Mouse (Mus musculus) liver, embryonic 15.5 days (tissue): ENCODE measurements around the gene Spdl1. TPM values are rescaled to one million over a fixed set of nuclear protein-coding genes. Genes with fewer than 3 reads are reported as not detected.
"Not testable (repeated sequence)": the region's sequence is repeated elsewhere in the genome, so short reads cannot be mapped to it uniquely, and the experiment has no call there.

Experiments used
- ATAC-seq: fragments of 200-750 bp; cut with Nextera tagmentation; 2 replicates; pipeline ENCODE4 v1.8.0; 2017; ENCODE audit warnings: moderate number of reproducible peaks, mild to moderate bottlenecking, moderate library complexity; ENCODE audit not compliant: insufficient read depth
- H3K27ac ChIP-seq: fragments of 300-500 bp; sonication (generic); replicated peaks from 2 replicates; pipeline ENCODE4 v1.5.1; 2015; ENCODE audit warnings: mild to moderate bottlenecking, inconsistent platforms
- H3K27me3 ChIP-seq: fragments of 300-500 bp; sonication (generic); 2 replicates; pipeline ENCODE4 v1.6.1; 2015; ENCODE audit warnings: mild to moderate bottlenecking, inconsistent platforms
- H3K36me3 ChIP-seq: fragments of 300-500 bp; sonication (generic); replicated peaks from 2 replicates; pipeline ENCODE4 v1.6.1; 2015; ENCODE audit warnings: moderate library complexity, mild to moderate bottlenecking, inconsistent platforms
- H3K4me1 ChIP-seq: fragments of 300-500 bp; sonication (generic); replicated peaks from 2 replicates; pipeline ENCODE4 v1.6.1; 2015; ENCODE audit warnings: inconsistent platforms
- H3K4me2 ChIP-seq: fragments of 300-500 bp; sonication (generic); 2 replicates; pipeline ENCODE4 v1.6.1; 2015; ENCODE audit warnings: moderate library complexity, mild to moderate bottlenecking, inconsistent platforms
- H3K4me3 ChIP-seq: fragments of 300-500 bp; sonication (generic); replicated peaks from 2 replicates; pipeline ENCODE4 v1.5.1; 2015; ENCODE audit warnings: mild to moderate bottlenecking, inconsistent platforms
- H3K9ac ChIP-seq: fragments of 300-500 bp; sonication (generic); 2 replicates; pipeline ENCODE4 v1.6.1; 2015; ENCODE audit warnings: moderate library complexity, mild to moderate bottlenecking, inconsistent platforms
- H3K9me3 ChIP-seq: fragments of 300-500 bp; sonication (generic); replicated peaks from 2 replicates; pipeline ENCODE4 v1.6.1; 2016; ENCODE audit warnings: inconsistent platforms
- WGBS: fragments of 180-500 bp; shearing (Covaris S2); methylation state at CpG from one replicate; pipeline ENCODE4 v1.1.7; 2015; ENCODE audit warnings: mixed read lengths; ENCODE audit not compliant: insufficient replicate concordance; 5-methylcytosine and 5-hydroxymethylcytosine counted together
- polyA plus RNA-seq: library from polyadenylated mRNA; unstranded; fragments of >200 nt; fragmentation: Nextera tagmentation; extraction: Ambion mirVana; gene quantifications from 2 replicates; pipeline ENCODE4 v1.2.1, GENCODE M21; 2015

Gene Spdl1
- polyA plus RNA-seq, 1 experiment from 2014 or later, result 12.9 TPM

DNA sequence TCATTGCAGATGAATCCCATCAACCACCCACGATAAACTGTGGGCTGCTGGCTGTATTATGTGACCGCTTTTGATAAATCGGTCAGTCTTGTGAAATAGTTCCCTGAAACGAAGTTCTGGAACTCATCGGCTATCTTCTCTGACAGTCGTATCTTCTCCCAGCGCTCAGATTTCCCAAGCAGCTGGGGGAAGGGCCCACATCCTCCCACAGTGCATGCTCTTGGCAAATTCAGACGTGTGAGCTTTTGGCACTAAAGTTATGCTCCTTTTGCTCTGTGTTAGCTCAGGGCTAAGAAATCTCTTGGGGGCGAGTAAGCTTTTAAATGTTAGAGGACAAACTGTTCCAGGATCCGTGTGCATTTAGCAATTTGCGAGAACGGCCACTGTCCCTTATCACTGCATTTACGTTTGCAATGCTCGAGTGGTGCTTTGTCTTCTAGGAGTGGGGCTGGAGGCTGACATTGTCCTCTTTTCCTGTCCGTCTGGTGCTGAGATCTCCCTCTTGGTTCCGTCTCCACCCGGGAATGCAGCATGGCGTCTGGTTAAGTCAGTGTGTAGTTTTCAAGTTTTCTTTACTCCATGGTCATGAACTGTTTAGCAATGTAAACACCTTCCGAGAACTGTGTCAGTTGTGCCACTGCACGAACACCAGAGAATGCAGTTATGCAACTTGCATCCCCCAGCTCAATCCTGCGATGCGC, 12.3 kb upstream of the Spdl1 start:
- H3K4me3 ChIP-seq, result no peak overlapping the region
- H3K9me3 ChIP-seq, result no peaks in the 10 kb centered on the region
- no peaks in the 10 kb centered on the region for H3K36me3 ChIP-seq
- no peak overlapping the region for H3K27ac ChIP-seq
- peaks cover 5% of the 10 kb centered on the region; the same call in 1 of the 2 replicates for H3K27me3 ChIP-seq
- WGBS, result 37% methylated on average over 22 of the region's 22 CpGs
- H3K4me1 ChIP-seq, result no peaks in the 10 kb centered on the region
- no peak for ATAC-seq
- no peak overlapping the region; the same call in none of the 2 replicates for H3K4me2 ChIP-seq
- no peak overlapping the region for H3K9ac ChIP-seq

DNA sequence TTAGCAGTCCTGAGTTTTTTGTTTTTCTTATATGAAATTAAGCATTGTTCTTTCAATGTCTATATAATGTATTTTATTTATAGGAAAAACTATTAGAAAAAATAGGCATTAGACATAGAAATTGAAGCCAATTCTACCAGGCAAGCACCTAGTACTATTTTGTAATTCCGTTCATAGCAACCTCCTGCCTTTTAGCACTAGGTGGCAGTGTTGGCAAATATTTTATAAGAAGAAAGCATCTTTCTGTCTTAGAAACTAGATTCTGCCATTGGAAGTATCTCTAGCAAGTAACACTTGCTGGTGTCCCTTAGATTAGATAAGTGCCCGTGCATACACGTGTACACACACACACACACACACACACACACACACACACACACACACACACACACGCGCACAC, 10.1 kb upstream of the Spdl1 start:
- Histone ChIP-seq H3K9me3 (no peaks in the 10 kb centered on the region), H3K4me3 (no peak overlapping the region), H3K27me3 (peaks cover 5% of the 10 kb centered on the region; the same call in 1 of the 2 replicates), H3K36me3 (no peaks in the 10 kb centered on the region), H3K9ac (no peak overlapping the region), H3K27ac (no peak overlapping the region), H3K4me1 (no peaks in the 10 kb centered on the region), H3K4me2 (no peak overlapping the region)
- WGBS, result 34% methylated on average over 5 of the region's 5 CpGs
- ATAC-seq, result no peak

DNA sequence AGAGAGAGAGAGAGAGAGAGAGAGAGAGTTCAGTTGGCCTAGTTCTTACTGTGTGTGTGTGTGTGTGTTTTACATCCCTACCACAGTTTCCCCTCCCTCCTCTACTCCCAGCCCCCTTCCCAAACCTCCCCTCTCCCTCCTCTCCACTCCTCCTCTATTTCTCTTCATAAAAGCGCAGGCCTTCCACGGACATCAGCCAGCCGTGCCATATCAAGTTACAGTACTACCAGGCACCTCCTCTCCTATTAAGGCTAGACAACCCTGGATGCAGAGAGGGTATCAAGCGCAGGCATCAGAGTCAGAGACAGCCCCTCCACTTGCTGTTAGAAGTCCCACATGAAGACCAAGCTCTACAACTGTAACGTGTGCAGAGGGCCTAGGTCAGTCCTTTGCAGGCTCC, 6.8 kb upstream of the Spdl1 start:
- Histone ChIP-seq H3K4me2 (no peak overlapping the region), H3K9ac (no peak overlapping the region), H3K9me3 (no peaks in the 10 kb centered on the region), H3K27ac (no peak overlapping the region), H3K36me3 (no peaks in the 10 kb centered on the region), H3K4me3 (no peak overlapping the region), H3K27me3 (peaks cover 5% of the 10 kb centered on the region; the same call in 1 of the 2 replicates), H3K4me1 (no peaks in the 10 kb centered on the region)
- 51% methylated on average over 5 of the region's 5 CpGs for WGBS
- ATAC-seq, result no peak

DNA sequence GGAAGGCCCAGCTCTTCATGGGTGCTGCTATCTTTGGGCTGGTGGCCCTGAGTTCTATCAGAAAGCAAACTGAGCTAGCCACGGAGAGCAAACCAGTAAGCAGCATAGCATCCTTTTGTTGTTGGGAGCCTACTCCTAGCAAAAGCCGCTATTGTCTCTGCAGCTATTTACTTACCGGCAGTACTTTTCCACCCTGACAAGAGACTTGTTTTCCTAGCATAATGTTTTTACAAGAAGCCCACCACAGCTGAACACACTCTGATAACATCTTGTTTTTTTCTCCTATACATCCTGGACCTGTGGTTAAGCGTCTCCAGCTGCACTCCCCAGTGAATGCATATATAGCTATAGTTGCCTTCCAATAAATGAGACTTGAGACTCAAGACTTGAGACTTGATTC, 5.6 kb upstream of the Spdl1 start:
- WGBS, result 31% methylated on average over 4 of the region's 4 CpGs
- no peak overlapping the region for H3K27ac ChIP-seq
- no peaks in the 10 kb centered on the region for H3K36me3 ChIP-seq
- no peaks in the 10 kb centered on the region for H3K9me3 ChIP-seq
- ATAC-seq, result no peak
- H3K4me1 ChIP-seq, result peaks cover 6% of the 10 kb centered on the region
- H3K4me3 ChIP-seq, result no peak overlapping the region
- H3K27me3 ChIP-seq, result peaks cover 5% of the 10 kb centered on the region; the same call in 1 of the 2 replicates
- no peak overlapping the region for H3K4me2 ChIP-seq
- H3K9ac ChIP-seq, result no peak overlapping the region

DNA sequence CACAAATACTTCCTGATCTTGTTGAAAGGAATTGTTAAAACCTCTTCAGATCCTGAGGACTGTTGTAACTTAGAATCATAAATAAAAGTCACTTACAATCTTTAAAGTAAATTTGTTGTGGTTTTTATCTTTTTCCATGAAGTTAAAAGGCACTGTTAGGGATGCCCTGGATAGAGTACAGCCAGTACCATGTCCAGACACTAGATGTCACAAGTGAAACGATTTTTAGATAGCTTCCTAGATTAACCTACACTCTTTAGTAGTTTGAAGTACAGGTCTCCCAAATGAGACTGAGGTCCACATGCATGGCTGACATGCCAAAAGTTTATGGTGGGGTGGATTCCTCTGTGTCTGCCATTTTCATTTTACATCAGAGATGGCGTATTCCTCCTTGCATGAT, 2.8 kb upstream of the Spdl1 start:
- no peak for ATAC-seq
- 40% methylated on average over 2 of the region's 2 CpGs for WGBS

DNA sequence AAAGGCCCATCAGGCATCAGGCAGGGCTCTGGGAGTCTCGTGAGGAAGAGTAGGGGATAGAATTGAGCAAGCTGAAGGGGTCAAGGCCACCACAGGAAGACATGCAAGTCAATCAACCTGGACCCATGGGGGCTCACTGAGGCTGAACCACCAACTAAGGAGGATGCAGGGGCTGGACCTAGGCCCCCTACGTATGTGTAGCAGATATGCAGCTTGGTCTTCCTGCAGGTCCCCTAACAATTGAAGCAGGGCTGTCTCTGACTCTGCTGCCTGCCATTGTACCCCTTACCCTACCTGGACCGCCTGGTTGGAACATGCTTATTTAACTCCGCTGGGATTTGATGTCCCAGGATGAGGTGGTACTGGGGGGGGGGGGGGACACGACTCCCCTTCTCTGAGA, 763 bp downstream of the Spdl1 start:
- Histone ChIP-seq H3K9ac (peak overlapping the region; percentile 76), H3K4me2 (peak overlapping the region; percentile 89), H3K27ac (peak overlapping the region; percentile 84; the same call in 1 of the 2 replicates), H3K9me3 (no peaks in the 10 kb centered on the region), H3K36me3 (peaks cover 32% of the 10 kb centered on the region), H3K4me1 (peaks cover 26% of the 10 kb centered on the region), H3K27me3 (no peaks in the 10 kb centered on the region), H3K4me3 (peak overlapping the region; percentile 84)
- WGBS, result 8% methylated on average over 4 of the region's 5 CpGs
- ATAC-seq, result no peak

More for the DNA sequence above, 2.8 kb upstream of the Spdl1 start:
- Histone ChIP-seq H3K27me3 (no peaks in the 10 kb centered on the region; the same call in 1 of the 2 replicates), H3K9ac (no peak overlapping the region), H3K9me3 (no peaks in the 10 kb centered on the region), H3K4me3 (no peak overlapping the region), H3K36me3 (no peaks in the 10 kb centered on the region), H3K27ac (no peak overlapping the region), H3K4me2 (no peak overlapping the region), H3K4me1 (peaks cover 24% of the 10 kb centered on the region)

DNA sequence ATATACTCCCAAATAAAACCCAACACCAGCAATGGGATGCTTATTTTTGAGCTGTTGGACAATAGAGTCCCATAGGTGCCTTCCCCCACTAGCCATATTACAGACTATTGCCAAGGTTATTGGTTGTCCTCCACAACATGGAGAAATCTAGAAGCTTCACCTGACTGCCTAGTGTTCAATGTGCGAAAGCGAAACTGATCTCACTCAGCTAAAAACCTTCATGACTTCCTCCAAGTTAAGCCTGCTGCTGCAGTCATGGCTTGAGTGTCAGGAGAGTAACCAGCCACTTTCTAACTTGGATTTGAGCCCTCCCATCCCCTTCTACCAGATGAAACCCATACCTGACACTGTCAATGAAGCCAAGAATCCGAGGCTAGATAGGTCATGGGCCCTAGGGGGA, 5.6 kb downstream of the Spdl1 start:
- peaks cover 63% of the 10 kb centered on the region for H3K36me3 ChIP-seq
- no peak overlapping the region for H3K4me3 ChIP-seq
- H3K9ac ChIP-seq, result no peak overlapping the region
- ATAC-seq, result no peak
- H3K27me3 ChIP-seq, result no peaks in the 10 kb centered on the region
- 85% methylated on average over 3 of the region's 3 CpGs for WGBS
- H3K27ac ChIP-seq, result no peak overlapping the region
- no peak overlapping the region for H3K4me2 ChIP-seq
- H3K4me1 ChIP-seq, result peaks cover 17% of the 10 kb centered on the region
- no peaks in the 10 kb centered on the region for H3K9me3 ChIP-seq

DNA sequence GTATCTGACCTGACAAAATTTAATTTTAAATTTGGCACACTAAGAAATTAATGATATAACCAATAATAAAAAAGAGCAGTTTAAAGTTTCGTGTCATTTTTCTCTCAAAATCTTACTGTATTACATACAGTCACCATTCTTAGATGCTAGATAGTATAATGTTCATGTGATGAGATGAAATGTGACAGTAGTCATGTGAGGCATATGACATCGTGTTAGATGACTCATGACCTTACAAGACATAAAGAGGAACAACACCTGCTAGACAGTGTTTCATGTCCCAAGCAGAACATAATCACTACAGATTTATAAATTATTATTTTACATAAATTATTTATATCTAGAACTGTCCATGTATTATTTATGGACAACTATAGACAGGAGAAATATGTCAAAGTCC, 6.5 kb downstream of the Spdl1 start:
- 61% methylated on average over 2 of the region's 2 CpGs for WGBS
- ATAC-seq, result no peak
- no peak overlapping the region for H3K4me2 ChIP-seq
- H3K9ac ChIP-seq, result no peak overlapping the region
- H3K36me3 ChIP-seq, result peaks cover 69% of the 10 kb centered on the region
- H3K27ac ChIP-seq, result no peak overlapping the region
- H3K4me1 ChIP-seq, result peaks cover 9% of the 10 kb centered on the region
- H3K27me3 ChIP-seq, result no peaks in the 10 kb centered on the region
- H3K9me3 ChIP-seq, result no peaks in the 10 kb centered on the region
- H3K4me3 ChIP-seq, result no peak overlapping the region

DNA sequence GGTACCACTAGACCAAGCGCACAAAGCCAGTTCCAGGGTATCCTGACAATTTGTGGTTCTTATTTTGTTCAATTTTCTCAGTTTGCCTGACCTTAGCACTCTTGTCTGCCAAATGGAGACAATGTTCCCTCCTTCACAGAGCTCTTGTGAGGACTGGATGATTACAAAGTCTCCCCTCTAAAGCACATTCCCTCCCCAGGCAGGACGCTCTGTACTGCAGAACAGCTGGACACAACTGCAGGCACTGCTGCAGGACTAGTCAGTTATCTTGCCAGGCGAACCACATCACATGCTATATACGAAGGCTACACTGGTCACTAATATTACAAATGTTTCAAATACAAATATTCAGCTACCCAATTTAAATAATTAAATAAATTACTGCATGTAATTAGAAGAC, 8.7 kb downstream of the Spdl1 start:
- Histone ChIP-seq H3K4me1 (no peaks in the 10 kb centered on the region), H3K9ac (no peak overlapping the region), H3K4me3 (no peak overlapping the region), H3K4me2 (no peak overlapping the region), H3K9me3 (no peaks in the 10 kb centered on the region), H3K27ac (no peak overlapping the region), H3K36me3 (peaks cover 80% of the 10 kb centered on the region), H3K27me3 (no peaks in the 10 kb centered on the region)
- no peak for ATAC-seq
- WGBS, result 83% methylated on average over 4 of the region's 4 CpGs

DNA sequence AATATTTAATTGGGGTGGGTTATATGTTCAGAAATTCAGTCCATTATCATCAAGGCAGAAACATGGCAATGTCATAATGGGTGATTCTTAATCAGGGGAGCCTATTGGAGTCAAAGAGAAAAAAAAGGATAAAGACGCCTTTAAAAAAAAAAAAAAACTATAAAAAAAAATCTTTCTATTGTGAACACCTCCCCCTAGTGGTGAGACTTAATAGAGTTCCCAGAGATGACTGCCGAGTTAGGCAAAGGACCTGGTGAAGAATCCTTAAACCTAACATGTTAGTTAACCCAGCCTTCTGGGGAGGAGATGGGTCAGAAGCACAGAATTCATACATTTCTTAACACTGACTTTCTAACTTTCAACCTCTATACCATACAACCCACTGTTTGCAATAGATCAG, 18.7 kb downstream of the Spdl1 start:
- Histone ChIP-seq H3K4me2 (no peak overlapping the region), H3K9ac (no peak overlapping the region), H3K27me3 (no peaks in the 10 kb centered on the region), H3K36me3 (peaks cover 74% of the 10 kb centered on the region), H3K27ac (no peak overlapping the region), H3K9me3 (no peaks in the 10 kb centered on the region), H3K4me3 (no peak overlapping the region), H3K4me1 (no peaks in the 10 kb centered on the region)
- no peak for ATAC-seq
- WGBS, result 13% methylated on average over 2 of the region's 2 CpGs

DNA sequence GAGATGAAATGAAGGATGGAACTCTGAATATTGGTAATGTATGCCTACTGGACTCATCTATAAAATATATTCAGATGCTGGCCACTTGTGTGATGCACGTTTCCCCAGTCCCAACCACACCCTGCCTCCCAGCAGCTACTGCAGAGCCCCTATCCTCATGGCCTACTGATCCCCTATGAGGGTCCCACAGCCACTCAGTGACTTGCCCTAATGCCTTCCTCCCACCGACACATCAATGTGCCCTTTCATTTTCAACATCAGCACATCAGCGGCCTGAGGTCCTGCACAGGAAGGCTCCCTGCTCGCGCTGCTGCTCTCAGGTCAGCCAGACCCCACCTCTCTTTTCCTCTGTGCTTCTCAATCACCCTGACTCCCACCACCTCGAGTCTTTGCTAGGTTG, 19.1 kb downstream of the Spdl1 start:
- no peak overlapping the region for H3K4me2 ChIP-seq
- H3K27ac ChIP-seq, result no peak overlapping the region
- WGBS, result 87% methylated on average over 6 of the region's 6 CpGs
- H3K9ac ChIP-seq, result no peak overlapping the region
- no peak for ATAC-seq
- H3K4me1 ChIP-seq, result no peaks in the 10 kb centered on the region
- H3K9me3 ChIP-seq, result no peaks in the 10 kb centered on the region
- no peaks in the 10 kb centered on the region for H3K27me3 ChIP-seq
- no peak overlapping the region for H3K4me3 ChIP-seq
- peaks cover 74% of the 10 kb centered on the region for H3K36me3 ChIP-seq

DNA sequence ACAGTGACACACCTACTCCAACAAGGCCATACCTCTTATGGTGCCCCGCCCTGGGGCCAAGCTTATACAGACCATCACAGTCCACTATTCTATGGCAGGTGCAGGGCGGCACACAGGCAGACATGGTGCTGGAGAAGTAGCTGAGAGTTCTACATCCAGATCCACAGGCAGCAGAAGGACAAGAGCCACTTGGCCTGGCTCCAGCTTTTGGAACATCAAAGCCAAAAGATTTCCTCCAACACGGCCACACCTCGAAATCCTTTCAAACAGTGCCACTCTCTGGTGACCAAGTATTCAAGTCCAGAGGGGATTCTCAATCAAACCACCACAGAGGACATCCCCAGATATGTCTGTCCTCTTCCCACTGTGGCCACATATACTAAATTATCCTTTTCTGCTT, 28.4 kb downstream of the Spdl1 start:
- not testable (repeated sequence) for H3K9ac ChIP-seq, H3K27me3 ChIP-seq, H3K27ac ChIP-seq, H3K9me3 ChIP-seq, H3K4me3 ChIP-seq, H3K36me3 ChIP-seq, H3K4me1 ChIP-seq, ATAC-seq, H3K4me2 ChIP-seq
- WGBS, result 72% methylated on average over 4 of the region's 4 CpGs
